Mouse (Mus musculus): ENCODE results near the gene Gulp1.
A peak's percentile ranks its signal among the peaks of the same experiment; 100 is the strongest.

Gene Gulp1

DNA sequence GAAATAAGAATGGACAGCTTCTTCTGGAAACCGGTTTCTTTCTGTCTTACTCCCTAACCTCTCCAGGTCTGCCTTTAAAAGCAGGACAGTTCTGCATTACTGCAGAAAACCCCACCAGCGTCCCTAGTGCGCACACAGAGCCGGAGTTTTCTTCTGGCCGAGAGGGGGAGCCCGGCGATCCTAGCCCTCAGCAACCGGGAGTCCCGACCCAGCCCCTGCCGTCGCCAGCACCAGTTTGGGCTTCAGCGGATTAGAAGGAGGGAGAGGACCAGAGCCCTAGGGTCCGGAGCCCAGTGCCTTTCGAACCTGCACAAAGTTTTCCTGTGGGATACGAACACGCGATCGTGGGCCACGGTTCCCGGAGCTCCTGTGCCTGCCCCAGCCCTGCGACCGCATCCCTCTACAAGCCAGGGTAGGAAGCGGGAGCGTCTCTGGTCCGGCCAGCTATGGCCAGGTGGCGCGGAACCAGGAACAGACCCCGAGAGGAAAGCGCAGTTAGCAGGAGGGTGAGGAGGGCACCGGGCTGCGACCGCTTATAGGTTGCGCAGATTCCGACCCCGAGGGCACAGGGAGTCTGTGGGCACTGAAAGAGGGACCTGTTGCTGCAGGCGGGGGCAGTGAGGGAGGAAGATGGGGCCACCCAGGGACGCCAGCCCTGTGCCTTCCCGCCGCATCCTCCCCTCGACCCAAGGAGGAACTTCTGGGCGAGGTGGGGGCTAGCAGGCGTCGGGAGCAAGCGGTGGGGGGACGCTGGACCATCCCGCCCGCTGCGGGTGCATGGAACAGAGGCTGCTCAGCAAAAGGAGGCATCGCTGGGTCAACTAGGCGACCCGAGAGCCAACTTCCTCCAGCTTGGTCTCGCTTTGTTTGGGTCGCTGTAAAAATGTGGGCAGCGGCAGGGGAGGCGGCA is at the start of gene Gulp1:
TSS of gene Gulp1 (plus strand) at position 51 of the 910 bp plus-strand sequence.
- peak; percentile 39 to 51 for DNase-seq (ENCODE audit: low spot score in 2 of 2)

- no peak for DNase-seq (ENCODE audit: low spot score in 2 of 2)
Measured at GRCm38 (mm10) chr1:44550261-44550660, 1.1 kb upstream of the Gulp1 start.

DNA sequence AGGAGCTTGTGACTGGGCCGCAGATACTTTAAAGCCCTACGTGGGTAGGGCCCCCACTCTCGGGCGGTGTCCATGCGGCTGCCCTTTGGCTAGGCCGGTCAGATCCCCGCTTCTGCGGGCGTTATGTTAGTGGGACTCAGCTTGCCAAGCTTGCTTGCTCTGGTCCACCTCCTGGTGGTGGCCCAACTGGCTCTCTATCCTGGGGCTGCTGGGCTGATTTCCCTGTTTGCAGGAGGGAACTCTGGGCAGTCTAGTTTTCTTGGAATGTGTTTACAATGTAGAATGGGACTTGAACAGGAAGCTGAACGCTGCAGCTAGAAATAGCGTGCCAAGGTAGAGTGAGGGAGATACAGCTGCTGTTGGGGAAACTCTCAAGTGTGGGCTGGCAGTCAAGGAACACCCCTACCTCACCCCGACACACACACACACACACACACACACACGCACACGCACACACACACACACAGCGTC is 1.1 kb downstream of the Gulp1 start:
- peak in 1 of 2 experiments; percentile 28 for DNase-seq (ENCODE audit: low spot score in 2 of 2)

DNA sequence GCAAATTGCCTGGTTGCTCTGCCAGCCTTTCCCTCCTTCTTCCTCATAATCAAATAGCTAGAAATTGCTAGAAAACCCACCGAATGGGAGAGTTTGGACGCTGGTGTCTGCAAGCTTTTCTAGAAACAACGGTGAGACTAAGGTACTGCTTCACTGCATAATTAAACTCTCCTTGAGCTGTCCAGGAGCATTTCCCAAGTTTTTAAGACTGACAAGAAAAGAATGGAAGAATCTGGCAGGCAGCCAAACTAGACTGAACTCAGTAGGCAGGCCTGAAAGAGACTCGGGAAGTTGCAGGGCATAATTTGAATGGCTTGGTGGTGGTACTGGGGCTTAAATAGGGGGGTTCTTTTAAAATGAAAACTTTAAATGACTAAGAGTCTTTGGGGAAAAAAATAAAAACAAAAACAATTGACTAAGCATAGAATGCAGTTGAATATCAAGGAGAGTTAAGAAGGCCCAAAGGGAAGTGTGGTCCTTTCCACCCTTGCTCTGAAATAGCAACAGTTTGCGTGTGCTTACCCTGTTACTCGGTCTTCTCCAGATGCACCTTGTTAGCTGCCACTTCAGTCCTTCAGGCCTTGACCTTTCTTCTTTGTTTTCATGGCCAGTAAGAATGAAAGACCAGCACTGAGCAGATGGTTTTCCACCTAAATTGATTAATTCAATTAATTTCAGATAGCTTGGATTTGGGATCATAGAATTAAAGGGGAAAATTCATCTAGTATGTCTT is 2.0 kb downstream of the Gulp1 start:
- DNase-seq (ENCODE audit: low spot score in 2 of 2) = peak; percentile 17 to 35

DNA sequence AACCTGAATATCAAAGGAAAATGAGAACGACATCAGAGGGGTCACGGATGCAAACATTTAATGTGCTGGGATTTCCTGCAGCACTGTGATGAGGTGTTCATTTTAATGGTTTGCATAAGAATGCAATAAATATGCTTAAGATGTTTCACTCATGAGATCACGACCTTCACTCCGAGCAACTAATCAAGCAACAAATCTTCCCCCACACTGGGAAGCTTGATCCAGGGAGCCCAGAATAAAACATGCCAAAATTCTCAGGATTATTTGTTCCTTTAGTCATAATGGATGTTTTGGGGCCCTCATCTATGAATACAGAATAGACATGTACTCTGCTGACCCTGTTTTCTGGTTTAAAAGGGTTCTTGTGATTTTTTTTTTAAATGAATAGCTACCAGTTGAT is 16.1 kb downstream of the Gulp1 start:
- no peak for DNase-seq (ENCODE audit: low spot score in 2 of 2)

- DNase-seq (ENCODE audit: low spot score in 2 of 2) = no peak
Measured at GRCm38 (mm10) chr1:44568296-44568695, 17.0 kb downstream of the Gulp1 start.

DNA sequence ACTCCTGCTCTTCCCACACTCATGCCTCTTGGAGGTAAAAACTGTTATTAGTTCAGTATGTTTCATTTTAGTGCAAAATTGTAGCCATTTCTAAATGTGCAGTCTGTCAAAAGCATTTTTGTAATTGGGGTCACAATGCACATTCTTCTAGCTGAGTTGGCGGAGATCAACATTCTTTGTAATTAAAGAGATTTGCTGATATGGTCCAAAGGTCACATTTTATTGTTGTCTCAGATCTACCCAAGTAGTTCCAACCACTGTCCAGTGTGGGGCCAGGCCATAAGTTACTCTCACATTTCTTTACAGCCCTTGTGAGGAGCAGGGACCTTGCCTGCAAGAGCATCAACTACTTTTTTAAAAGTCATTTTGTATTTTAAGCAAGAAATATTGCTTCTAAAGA is 24.7 kb downstream of the Gulp1 start:
- no peak for DNase-seq (ENCODE audit: low spot score in 2 of 2)

- no peak for DNase-seq (ENCODE audit: low spot score in 2 of 2)
Measured at GRCm38 (mm10) chr1:44576610-44577009, 25.3 kb downstream of the Gulp1 start.

DNA sequence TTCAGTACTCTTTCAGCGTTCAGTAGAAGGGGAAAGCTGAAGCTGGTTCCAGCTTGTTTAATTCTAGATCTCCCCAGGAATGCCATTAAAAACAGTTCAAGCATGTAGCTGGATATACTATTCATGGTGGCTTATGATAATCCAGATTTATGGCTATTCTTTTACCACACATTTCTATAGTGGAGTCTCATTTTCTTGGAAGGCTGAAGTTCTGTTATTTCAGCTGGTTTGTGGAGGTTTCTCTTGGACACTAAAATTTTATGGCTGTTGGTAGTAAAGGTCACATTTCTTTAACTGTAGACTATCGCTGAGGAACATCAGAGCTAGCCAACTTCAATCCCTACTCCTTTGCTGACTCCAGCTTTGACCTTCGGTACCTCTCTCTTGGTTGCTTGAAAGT is 29.1 kb downstream of the Gulp1 start:
- DNase-seq (ENCODE audit: low spot score in 2 of 2) = no peak

DNA sequence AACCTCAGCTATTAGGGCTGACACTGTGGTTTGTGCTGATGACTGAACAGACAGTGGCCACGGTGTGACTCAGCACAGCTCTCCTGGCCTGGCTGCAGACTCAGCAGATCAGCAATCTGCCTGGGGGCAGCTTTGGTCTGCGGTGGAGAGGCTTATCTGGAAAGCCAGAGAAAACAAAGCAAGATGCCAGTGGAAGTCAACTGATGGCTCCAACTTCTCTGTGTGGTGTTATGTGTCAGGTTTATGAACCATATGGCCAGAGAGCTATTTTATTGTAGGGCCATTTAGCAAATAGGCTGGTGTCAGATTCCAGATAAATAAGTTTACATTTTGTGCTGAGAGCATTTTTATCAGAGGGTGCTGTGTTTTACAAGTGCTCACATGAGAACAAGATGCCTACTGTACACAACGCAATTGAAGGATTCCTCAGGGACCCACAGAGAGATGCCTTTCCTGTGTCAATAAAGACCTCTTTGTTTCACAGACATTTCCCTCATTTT is 33.6 kb downstream of the Gulp1 start:
- DNase-seq (ENCODE audit: low spot score in 2 of 2) = no peak

DNA sequence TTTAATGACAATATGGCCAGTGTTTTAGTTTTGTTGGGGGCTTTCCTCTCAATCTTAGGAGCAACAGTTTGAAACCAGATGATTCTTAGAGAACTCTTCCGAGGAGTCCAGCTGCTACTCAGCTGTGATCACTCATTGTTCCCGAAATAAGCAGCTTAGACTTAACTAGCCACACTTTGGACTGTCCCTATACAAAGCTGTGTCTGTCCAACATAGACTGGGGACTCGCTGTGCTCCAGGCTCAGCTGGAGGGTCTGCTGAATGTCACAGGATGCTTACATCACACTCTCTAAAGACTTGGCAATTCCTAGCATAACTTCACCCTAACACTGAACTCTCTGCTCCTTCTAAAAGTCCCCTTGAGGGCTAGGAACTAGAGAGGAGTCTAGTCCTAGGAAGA is 40.4 kb downstream of the Gulp1 start:
- DNase-seq (ENCODE audit: low spot score in 2 of 2) = no peak

- no peak for DNase-seq (ENCODE audit: low spot score in 2 of 2)
Measured at GRCm38 (mm10) chr1:44593109-44593508, 41.8 kb downstream of the Gulp1 start.

DNA sequence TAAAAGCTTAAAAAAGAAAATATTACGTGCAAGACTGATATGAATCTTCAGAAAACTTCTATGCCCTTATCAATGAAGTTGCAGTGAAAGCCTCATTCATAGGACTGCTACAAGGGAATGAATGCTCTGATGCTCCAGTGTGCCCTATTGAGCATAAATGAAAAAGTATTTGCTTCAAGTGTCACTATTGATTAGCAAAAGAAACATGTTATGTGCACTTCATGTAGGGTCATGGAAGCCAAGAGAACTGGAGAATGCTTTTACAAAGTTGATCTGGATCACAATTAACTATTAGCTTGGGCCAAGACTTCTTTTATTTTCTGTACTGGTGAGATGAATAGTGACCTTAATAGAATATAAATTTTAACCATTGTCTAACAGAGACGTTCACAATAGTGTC is 47.0 kb downstream of the Gulp1 start:
- DNase-seq (ENCODE audit: low spot score in 2 of 2) = no peak

DNA sequence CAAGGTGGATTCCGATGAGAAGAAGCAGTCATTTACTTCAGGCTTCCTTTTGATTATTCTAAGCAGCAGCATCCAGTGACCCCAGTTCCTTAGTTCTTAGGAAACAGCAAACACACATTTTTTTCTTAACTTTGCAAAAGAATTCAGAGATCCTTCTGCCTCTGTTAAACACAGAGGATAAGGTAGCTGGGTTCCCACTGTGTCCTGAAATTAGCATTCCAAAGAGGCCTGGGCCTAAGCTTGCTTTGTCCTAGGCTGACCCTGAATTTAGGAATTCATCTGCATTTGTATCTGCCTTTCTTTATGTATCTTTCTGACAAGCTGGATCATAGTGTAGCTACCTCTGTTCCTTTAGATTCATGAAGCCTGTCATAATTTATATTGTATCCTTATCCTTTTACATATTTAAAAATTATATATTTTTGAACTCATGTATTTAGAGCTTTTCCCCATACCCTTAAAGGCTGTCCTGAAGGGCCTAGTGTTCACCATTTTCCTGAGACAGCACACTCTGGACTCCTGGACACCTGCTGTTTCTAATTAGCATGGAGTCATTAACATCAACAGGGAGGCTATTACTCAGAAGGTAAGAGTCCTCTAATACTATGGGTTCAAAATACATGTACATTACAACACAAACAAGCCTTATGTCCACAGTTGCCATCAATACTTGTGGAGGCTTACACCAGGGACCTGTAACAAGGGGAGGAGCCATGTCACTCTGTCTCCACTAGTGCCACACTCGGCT is 62.2 kb downstream of the Gulp1 start:
- DNase-seq (ENCODE audit: low spot score in 2 of 2) = no peak

DNA sequence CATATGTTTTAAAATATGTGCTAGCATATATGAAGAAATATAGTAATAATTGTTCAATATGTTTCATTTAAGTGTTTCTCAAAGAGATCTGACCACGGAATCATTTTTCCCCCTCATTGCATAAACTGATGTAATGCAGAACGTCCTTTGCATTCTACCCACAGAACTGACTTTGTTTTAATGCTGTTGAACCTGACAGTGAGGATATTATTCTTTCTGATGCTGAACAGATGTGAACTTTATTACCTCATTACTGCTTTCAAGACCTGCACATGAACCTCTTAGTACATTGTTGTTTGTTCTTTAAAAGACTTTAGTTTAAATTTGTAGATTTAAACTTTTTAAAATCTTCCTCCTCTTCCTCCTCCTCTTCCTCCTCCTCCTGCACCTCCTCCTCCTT is 67.4 kb downstream of the Gulp1 start:
- DNase-seq (ENCODE audit: low spot score in 2 of 2) = no peak

DNA sequence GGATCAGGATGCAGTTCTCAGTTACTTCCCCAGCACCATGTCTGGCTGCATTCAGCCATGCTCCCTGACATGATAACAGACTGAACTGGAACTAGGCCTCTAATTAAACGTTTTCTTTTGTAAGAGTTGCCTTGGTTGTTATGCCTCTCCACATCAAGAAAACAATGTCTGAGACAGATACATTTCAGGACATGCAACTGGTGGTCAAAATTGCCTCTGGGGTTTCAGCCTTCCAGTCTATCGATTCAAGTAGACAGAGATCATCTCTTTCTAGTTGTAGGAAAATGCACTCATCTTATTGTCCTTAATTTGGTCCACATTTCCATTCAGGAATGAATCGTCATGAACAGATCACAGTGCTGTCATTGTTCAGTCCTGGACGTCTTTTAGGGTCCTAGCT is 83.2 kb downstream of the Gulp1 start:
- DNase-seq (ENCODE audit: low spot score in 2 of 2) = no peak

DNA sequence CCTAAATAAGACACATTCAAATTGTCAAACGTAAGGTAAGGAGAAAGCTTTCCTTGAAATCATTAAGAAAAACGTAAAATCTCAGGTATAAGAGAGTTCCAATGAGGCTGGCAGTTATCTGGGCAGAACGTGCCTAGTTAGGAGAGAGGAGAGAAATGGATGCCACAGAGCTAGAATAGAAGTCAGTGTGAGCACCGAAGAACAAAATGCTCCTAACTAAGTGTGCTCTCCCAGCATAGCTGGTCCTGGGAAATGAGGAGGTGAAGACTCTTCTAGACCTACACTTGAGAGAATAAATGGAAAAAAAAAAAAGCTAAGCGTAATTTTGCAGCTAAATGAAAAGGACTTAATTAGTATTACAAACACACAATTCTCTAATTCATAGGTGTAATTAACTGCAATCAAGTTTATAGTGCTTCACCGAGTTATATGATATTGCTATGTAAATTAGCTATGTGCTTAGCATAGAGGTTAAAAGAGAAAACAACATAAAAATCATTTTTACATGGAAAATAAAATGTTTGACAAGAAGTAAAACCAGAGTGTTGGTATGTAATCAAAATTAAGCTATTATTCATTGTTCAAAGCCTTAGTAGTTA is 94.5 kb downstream of the Gulp1 start:
- DNase-seq (ENCODE audit: low spot score in 2 of 2) = no peak

- no peak for DNase-seq (ENCODE audit: low spot score in 2 of 2)
Measured at GRCm38 (mm10) chr1:44678974-44679373, 127.7 kb downstream of the Gulp1 start.

DNA sequence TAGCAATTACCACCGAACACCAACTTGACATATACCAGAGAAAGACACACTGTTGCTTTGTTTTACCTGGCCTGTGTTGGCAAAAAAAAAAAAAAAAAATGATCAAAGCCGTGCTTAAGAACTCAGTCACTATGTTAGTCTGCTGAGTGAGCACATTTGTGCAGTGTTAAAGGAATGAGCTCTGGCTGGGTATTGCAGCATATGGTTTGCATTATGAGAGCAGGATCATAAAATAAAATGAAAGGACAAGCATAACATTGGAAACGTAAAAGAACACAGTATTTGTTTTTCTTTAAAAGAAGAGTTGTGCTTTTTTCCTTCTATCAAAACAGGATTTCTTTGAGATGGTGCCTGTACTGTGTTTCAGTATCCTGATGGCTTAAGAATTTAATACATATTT is 128.1 kb downstream of the Gulp1 start:
- DNase-seq (ENCODE audit: low spot score in 2 of 2) = no peak

DNA sequence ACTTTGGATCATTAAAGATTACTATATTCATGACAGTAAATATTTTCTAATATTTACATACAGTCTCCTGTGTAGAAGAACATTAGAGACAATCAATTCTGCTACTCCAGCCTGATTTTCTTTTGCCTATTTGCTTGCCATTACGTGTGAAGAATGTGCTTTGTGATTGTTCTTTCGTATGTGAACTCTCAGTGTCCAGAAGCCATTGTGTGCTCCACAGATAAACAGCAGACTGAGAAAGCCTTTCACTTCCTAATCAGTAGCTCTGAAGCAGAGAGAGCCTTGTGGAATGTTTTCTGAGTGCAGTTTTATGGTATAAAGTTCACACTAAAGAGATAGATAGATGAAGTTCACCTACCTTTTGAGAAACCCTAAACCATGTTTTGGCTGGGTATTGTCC is 131.2 kb downstream of the Gulp1 start:
- DNase-seq (ENCODE audit: low spot score in 2 of 2) = no peak

DNA sequence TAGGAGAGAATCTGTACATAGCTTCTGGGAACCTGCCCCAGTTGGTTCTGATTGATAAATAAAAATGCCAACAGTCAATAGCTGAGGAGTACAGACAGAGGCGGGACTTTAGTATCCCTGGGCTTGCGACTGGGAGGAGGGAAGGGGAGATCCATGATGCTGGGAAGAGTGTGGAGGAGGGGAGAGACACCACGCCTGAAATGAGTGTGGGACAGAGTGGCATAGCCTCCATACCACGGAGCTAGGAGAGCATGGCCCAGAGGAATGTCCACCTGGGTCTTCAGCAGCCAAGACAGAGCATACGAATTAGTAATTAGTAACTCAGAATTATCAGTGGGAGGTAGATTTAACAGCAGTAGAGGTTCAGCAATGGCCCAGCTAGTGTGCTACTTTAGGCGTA is 132.4 kb downstream of the Gulp1 start:
- DNase-seq (ENCODE audit: low spot score in 2 of 2) = no peak

Data from right cerebral cortex, adult 2 months (tissue).